Comparison of ENCODE assay signal across 8 mouse cellular contexts in the genomic region with DNA sequence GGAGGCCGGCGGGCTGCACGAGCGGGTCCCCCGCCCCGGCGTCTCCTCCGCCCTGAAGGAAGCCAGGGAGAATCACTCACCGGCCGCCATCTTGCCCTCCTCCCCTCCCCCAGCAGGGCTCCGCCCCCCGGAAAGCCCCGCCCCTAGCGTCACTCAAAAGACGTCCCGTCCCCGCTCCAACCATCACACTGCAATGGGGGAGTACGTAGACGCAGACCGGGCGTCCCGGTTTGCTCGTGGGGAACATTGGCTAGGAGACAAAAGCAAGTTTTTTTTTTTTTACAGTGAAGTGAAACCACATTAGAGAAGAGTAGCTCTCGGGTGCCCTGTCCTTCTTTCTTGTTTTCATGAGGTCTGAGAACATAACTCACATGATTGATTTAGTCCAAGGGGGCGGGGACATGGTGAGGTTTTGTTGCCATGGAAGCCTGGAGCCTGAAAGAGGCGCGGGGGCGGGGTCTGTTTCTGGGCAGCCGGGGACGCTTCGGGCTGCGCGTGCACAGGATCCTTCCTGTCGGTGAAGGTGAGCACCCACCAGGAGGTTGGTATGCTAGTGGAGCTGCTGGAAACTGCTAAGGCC. TPM values are rescaled to one million over a fixed set of nuclear protein-coding genes. Genes with fewer than 3 reads are reported as not detected.
DNase-seq lines count a peak whose midpoint lies in the region; ATAC-seq lines count a peak whose summit lies in the region.

A gene (minus strand): TSS at position 107 of the 580 bp plus-strand sequence.

- H3K9me3 ChIP-seq in forebrain, embryonic 14.5 days (replicated peaks; ENCODE audit: control insufficient read depth, low read length): no peaks in the 10 kb centered on the region
- H3K9me3 ChIP-seq in neural tube, embryonic 15.5 days (replicated peaks): no peaks in the 10 kb centered on the region

- H3K4me2 ChIP-seq in forebrain, embryonic 14.5 days (ENCODE audit: low read length): peak within 1 kb of the TSS; percentile 94
- H3K4me2 ChIP-seq in neural tube, embryonic 15.5 days: peak within 1 kb of the TSS; percentile 85

- peak within 1 kb of the TSS; percentile 97 for H3K4me3 ChIP-seq in forebrain, embryonic 14.5 days (ENCODE audit: low read depth, low read length)
- H3K4me3 ChIP-seq in neural tube, embryonic 15.5 days (replicated peaks): peak within 1 kb of the TSS; percentile 98

- ATAC-seq in forebrain, embryonic 14.5 days: peak; percentile 96
- ATAC-seq in neural tube, embryonic 15.5 days (ENCODE audit: low FRiP score): peak; percentile 98

- peak within 1 kb of the TSS; percentile 80; the same call in 1 of the 2 replicates for H3K27ac ChIP-seq in forebrain, embryonic 14.5 days (ENCODE audit: low read depth, low read length)
- peak within 1 kb of the TSS; percentile 93 for H3K27ac ChIP-seq in neural tube, embryonic 15.5 days (replicated peaks)

- DNase-seq in ES-CJ7 (ENCODE audit: low read depth, low spot score): peak; percentile 96
- DNase-seq in cerebellum, adult 11 months: peak; percentile 92
- DNase-seq in forebrain, embryonic 14.5 days (ENCODE audit: low spot score): peak; percentile 98
- DNase-seq in heart, postnatal 14 days: peak; percentile 92 to 95
- DNase-seq in layer of hippocampus, adult 11-12 months (ENCODE audit: low spot score): peak; percentile 98
- DNase-seq in lung, adult 18-20 months: peak; percentile 95 to 96
- DNase-seq in testis, postnatal 14 days (ENCODE audit: low spot score): peak; percentile 94

- intact Hi-C loops in heart, postnatal 14 days (cut with DNase I): loop anchor here (5.0 to 10.0 kb wide), 2 partner anchors 36 to 137 kb away; a partner anchor contains a TSS

- H3K27me3 ChIP-seq in forebrain, embryonic 14.5 days (replicated peaks; ENCODE audit: control insufficient read depth, insufficient read depth, low read length): no peaks in the 10 kb centered on the region
- H3K27me3 ChIP-seq in neural tube, embryonic 15.5 days (replicated peaks): no peaks in the 10 kb centered on the region

- WGBS in forebrain, embryonic 14.5 days: under 1% methylated on average over 30 of the region's 34 CpGs
- under 1% methylated on average over 34 of the region's 34 CpGs for WGBS in neural tube, embryonic 15.5 days

- no peaks in the 10 kb centered on the region for H3K36me3 ChIP-seq in forebrain, embryonic 14.5 days (ENCODE audit: control insufficient read depth, insufficient read depth, low read length)
- no peaks in the 10 kb centered on the region for H3K36me3 ChIP-seq in neural tube, embryonic 15.5 days

- peak within 1 kb of the TSS; percentile 96 for H3K9ac ChIP-seq in forebrain, embryonic 14.5 days (ENCODE audit: low read length)
- H3K9ac ChIP-seq in neural tube, embryonic 15.5 days (replicated peaks): peak within 1 kb of the TSS; percentile 91

- H3K4me1 ChIP-seq in forebrain, embryonic 14.5 days (ENCODE audit: control insufficient read depth, insufficient read depth, low read length): peaks cover 6% of the 10 kb centered on the region; the same call in 1 of the 2 replicates
- peaks cover 18% of the 10 kb centered on the region for H3K4me1 ChIP-seq in neural tube, embryonic 15.5 days

RNA-seq across cellular contexts. Expression of the gene that starts here (rescaled TPM):
- 78.3 and 79.0 TPM in 2 replicates for polyA plus RNA-seq in forebrain, embryonic 14.5 days (2014; fragmentation: Nextera tagmentation; extraction: Ambion mirVana)
- total RNA-seq in heart, postnatal 14 days (2021): 10 to 100 TPM; 63.6 to 66.6 TPM
- polyA plus RNA-seq in neural tube, embryonic 15.5 days (2015; fragmentation: Nextera tagmentation; extraction: Ambion mirVana): 56.5 and 63.7 TPM in 2 replicates

Comparison
In these comparisons a context has a peak if more than half of its experiments do, and no peak if none do; other contexts are left out.
1. Peak in every context shown above with its lines: DNase-seq, ATAC-seq, H3K4me3 ChIP-seq and H3K27ac ChIP-seq.